Mouse (Mus musculus): Measurements from ENCODE around the gene Nrxn2. TPM values are rescaled to one million over a fixed set of nuclear protein-coding genes. Genes with fewer than 3 reads are reported as not detected.

The Nrxn2 gene
- polyA plus RNA-seq, 1 experiment from 2014 or later, result 41.7 TPM

DNA sequence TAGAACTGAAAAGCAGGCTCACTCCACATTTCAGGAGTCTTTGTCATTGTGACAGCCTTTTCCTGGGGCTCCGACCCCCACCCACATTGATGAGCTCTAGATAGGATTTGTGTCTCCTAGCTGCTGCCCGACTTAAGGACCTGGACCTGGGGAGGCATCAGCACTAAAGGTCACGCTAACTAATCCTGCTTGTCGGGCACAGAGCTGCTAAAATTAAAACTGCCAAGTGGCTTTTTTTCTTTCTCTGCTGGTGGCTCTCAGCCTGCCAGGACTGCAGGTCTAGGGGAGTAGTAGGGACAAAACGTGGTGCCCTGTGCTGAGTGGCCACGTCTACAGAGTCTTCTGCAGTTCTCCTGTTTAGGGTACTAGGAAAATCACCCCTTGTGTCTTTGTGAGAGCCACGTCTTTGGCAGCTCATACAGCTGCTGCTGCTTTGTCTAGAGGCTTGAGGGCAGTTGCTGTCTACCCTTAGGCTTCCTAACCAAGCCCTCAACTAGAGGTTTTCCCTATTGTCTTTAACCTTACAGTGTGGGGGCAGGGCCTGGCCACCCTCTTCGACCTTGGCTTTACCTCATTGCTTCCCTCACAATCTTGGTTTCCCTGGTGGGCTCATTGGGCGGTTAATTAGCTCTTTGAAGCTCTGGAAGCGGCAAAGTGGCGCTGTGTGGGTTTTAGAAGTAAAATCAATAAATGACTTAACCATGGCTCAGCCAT, 41.0 kb upstream of the Nrxn2 start:
- Histone ChIP-seq H3K27me3 (replicated peaks; ENCODE audit: control insufficient read depth, insufficient read depth, low read length) (no peaks in the 10 kb centered on the region), H3K4me2 (ENCODE audit: low read length) (no peak overlapping the region), H3K27ac (ENCODE audit: low read depth, low read length) (no peak overlapping the region), H3K9me3 (replicated peaks; ENCODE audit: control insufficient read depth, low read length) (no peaks in the 10 kb centered on the region), H3K4me1 (ENCODE audit: control insufficient read depth, insufficient read depth, low read length) (no peaks in the 10 kb centered on the region), H3K9ac (ENCODE audit: low read length) (no peak overlapping the region), H3K4me3 (ENCODE audit: low read depth, low read length) (no peak overlapping the region), H3K36me3 (ENCODE audit: control insufficient read depth, insufficient read depth, low read length) (peaks cover 72% of the 10 kb centered on the region)
- ATAC-seq (no peak), DNase-seq (ENCODE audit: low spot score) (no peak)
- 35% methylated on average over 11 of the region's 11 CpGs for WGBS

GRCm38 (mm10) chr19:6380411-6381166, 37.9 kb upstream of the Nrxn2 start:
- WGBS, result 92% methylated on average over 9 of the region's 9 CpGs
- peaks cover 41% of the 10 kb centered on the region for H3K36me3 ChIP-seq (ENCODE audit: control insufficient read depth, insufficient read depth, low read length)
- no peaks in the 10 kb centered on the region for H3K9me3 ChIP-seq (replicated peaks; ENCODE audit: control insufficient read depth, low read length)
- H3K4me2 ChIP-seq (ENCODE audit: low read length), result no peak overlapping the region
- no peak overlapping the region for H3K4me3 ChIP-seq (ENCODE audit: low read depth, low read length)
- no peaks in the 10 kb centered on the region for H3K27me3 ChIP-seq (replicated peaks; ENCODE audit: control insufficient read depth, insufficient read depth, low read length)
- DNase-seq (ENCODE audit: low spot score), result no peak
- H3K4me1 ChIP-seq (ENCODE audit: control insufficient read depth, insufficient read depth, low read length), result no peaks in the 10 kb centered on the region
- H3K27ac ChIP-seq (ENCODE audit: low read depth, low read length), result no peak overlapping the region
- ATAC-seq, result no peak
- H3K9ac ChIP-seq (ENCODE audit: low read length), result no peak overlapping the region

DNA sequence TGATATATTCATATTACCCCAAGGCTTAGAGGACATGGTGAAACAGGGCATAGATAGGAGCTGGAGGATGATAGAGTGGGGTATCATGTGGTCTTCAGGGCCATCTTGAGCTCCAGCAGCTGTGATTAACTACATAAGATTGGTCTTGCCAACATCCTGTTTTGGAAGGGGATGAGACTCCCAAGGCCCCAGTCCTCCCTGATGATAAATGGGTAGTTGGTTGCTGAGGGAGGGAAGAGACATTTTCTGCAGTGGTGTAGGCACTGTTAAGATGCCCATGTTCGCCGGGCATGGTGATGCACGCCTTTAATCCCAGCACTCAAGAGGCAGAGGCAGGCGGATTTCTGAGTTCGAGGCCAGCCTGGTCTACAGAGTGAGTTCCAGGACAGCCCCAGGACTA, 37.3 kb upstream of the Nrxn2 start:
- H3K9ac ChIP-seq (ENCODE audit: low read length), result no peak overlapping the region
- ATAC-seq (no peak), DNase-seq (ENCODE audit: low spot score) (no peak)
- H3K27ac ChIP-seq (ENCODE audit: low read depth, low read length), result no peak overlapping the region
- no peak overlapping the region for H3K4me2 ChIP-seq (ENCODE audit: low read length)
- H3K4me3 ChIP-seq (ENCODE audit: low read depth, low read length), result no peak overlapping the region
- no peaks in the 10 kb centered on the region for H3K4me1 ChIP-seq (ENCODE audit: control insufficient read depth, insufficient read depth, low read length)
- H3K36me3 ChIP-seq (ENCODE audit: control insufficient read depth, insufficient read depth, low read length), result peaks cover 35% of the 10 kb centered on the region
- H3K9me3 ChIP-seq (replicated peaks; ENCODE audit: control insufficient read depth, low read length), result no peaks in the 10 kb centered on the region
- WGBS, result 97% methylated on average over 5 of the region's 5 CpGs
- H3K27me3 ChIP-seq (replicated peaks; ENCODE audit: control insufficient read depth, insufficient read depth, low read length), result no peaks in the 10 kb centered on the region

DNA sequence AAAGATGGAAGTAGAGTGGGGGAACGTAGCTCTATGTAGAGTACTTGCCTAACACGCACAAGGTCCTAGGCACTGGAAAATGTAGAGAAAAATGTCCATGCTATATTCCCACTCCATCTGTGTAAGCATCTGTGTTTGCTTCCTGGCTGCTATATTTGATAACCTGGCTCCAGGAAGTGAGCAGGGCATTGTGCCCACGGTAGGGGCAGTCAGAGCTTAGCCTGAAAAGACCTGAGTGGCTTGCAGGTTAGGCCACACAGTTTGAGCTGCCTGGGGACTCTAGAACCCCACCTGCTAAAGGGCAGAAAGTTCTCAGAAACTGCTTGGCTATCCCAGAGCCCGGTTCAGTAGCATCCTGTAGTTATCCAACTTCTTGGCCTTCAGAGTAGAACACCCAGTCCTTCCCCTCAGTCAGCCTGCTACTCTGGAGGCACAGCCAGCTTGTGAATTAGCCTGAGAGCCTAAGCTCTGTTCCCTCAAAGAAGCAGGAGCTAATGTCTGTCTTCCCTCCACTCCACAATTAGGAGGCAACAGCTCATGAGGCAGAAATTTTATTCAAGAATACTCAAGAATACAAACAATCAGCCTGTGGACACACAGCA, 36.1 kb upstream of the Nrxn2 start:
- no peak overlapping the region for H3K9ac ChIP-seq (ENCODE audit: low read length)
- H3K4me1 ChIP-seq (ENCODE audit: control insufficient read depth, insufficient read depth, low read length), result no peaks in the 10 kb centered on the region
- H3K4me3 ChIP-seq (ENCODE audit: low read depth, low read length), result no peak overlapping the region
- no peaks in the 10 kb centered on the region for H3K27me3 ChIP-seq (replicated peaks; ENCODE audit: control insufficient read depth, insufficient read depth, low read length)
- no peak overlapping the region for H3K4me2 ChIP-seq (ENCODE audit: low read length)
- H3K27ac ChIP-seq (ENCODE audit: low read depth, low read length), result no peak overlapping the region
- DNase-seq (ENCODE audit: low spot score) (no peak), ATAC-seq (no peak)
- no peaks in the 10 kb centered on the region for H3K9me3 ChIP-seq (replicated peaks; ENCODE audit: control insufficient read depth, low read length)
- WGBS, result 81% methylated on average over 4 of the region's 4 CpGs
- peaks cover 23% of the 10 kb centered on the region for H3K36me3 ChIP-seq (ENCODE audit: control insufficient read depth, insufficient read depth, low read length)

- peaks cover 13% of the 10 kb centered on the region for H3K36me3 ChIP-seq (ENCODE audit: control insufficient read depth, insufficient read depth, low read length)
- H3K27ac ChIP-seq (ENCODE audit: low read depth, low read length), result no peak overlapping the region
- no peak overlapping the region for H3K4me2 ChIP-seq (ENCODE audit: low read length)
- 56% methylated on average over 5 of the region's 5 CpGs for WGBS
- no peaks in the 10 kb centered on the region for H3K9me3 ChIP-seq (replicated peaks; ENCODE audit: control insufficient read depth, low read length)
- H3K4me3 ChIP-seq (ENCODE audit: low read depth, low read length), result no peak overlapping the region
- no peak overlapping the region for H3K9ac ChIP-seq (ENCODE audit: low read length)
- ATAC-seq (no peak), DNase-seq (ENCODE audit: low spot score) (no peak)
- no peaks in the 10 kb centered on the region for H3K4me1 ChIP-seq (ENCODE audit: control insufficient read depth, insufficient read depth, low read length)
- H3K27me3 ChIP-seq (replicated peaks; ENCODE audit: control insufficient read depth, insufficient read depth, low read length), result no peaks in the 10 kb centered on the region
These were observed 35.1 kb upstream of the Nrxn2 start for GRCm38 (mm10) chr19:6383470-6383869.

- no peak for ATAC-seq
These were observed 34.4 kb upstream of the Nrxn2 start, which contains the start of gene Pygm for GRCm38 (mm10) chr19:6384128-6384527. Gene Pygm (plus strand): TSS chr19:6384399.

DNA sequence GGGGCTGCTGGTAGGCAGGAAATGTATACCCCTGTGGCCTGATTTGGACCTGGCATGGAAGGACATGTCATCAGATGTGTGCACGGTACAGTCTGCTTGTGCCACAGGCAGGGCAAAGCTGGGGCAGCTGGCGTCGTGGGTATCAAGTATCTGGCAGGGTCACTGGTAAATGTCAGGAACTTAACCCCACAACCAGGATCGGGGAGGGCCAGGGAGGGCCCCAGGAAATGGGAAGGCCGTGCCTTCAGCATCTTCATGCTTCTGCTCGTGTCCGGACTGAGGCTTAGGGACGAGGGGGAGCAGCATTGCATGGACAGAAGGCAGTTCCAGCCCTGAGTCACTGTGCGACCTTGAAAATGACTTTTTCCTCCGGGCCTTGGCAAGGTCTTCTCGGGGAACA, 33.6 kb upstream of the Nrxn2 start:
- no peak for DNase-seq (ENCODE audit: low spot score)
- no peaks in the 10 kb centered on the region for H3K27me3 ChIP-seq (replicated peaks; ENCODE audit: control insufficient read depth, insufficient read depth, low read length)
- no peak overlapping the region for H3K9ac ChIP-seq (ENCODE audit: low read length)
- peaks cover 3% of the 10 kb centered on the region; the same call in 1 of the 2 replicates for H3K4me1 ChIP-seq (ENCODE audit: control insufficient read depth, insufficient read depth, low read length)
- WGBS, result 87% methylated on average over 11 of the region's 11 CpGs
- ATAC-seq, result no peak
- no peak overlapping the region for H3K4me2 ChIP-seq (ENCODE audit: low read length)
- 0 out of 2 replicates have a peak, but pooled peaks cover 4% of the 10 kb centered on the region for H3K36me3 ChIP-seq (ENCODE audit: control insufficient read depth, insufficient read depth, low read length)
- no peak overlapping the region for H3K27ac ChIP-seq (ENCODE audit: low read depth, low read length)
- no peak overlapping the region for H3K4me3 ChIP-seq (ENCODE audit: low read depth, low read length)
- no peaks in the 10 kb centered on the region for H3K9me3 ChIP-seq (replicated peaks; ENCODE audit: control insufficient read depth, low read length)

More at GRCm38 (mm10) chr19:6384128-6384527, 34.4 kb upstream of the Nrxn2 start, which contains the start of gene Pygm:
- Histone ChIP-seq H3K4me1 (ENCODE audit: control insufficient read depth, insufficient read depth, low read length) (no peaks in the 10 kb centered on the region), H3K27ac (ENCODE audit: low read depth, low read length) (no peak within 1 kb of the TSS), H3K9ac (ENCODE audit: low read length) (no peak within 1 kb of the TSS), H3K36me3 (ENCODE audit: control insufficient read depth, insufficient read depth, low read length) (peaks cover 6% of the 10 kb centered on the region), H3K4me3 (ENCODE audit: low read depth, low read length) (no peak within 1 kb of the TSS), H3K27me3 (replicated peaks; ENCODE audit: control insufficient read depth, insufficient read depth, low read length) (no peaks in the 10 kb centered on the region), H3K4me2 (ENCODE audit: low read length) (no peak within 1 kb of the TSS), H3K9me3 (replicated peaks; ENCODE audit: control insufficient read depth, low read length) (no peaks in the 10 kb centered on the region)
- DNase-seq (ENCODE audit: low spot score), result no peak
- 11% methylated on average over 7 of the region's 7 CpGs for WGBS

- Histone ChIP-seq H3K36me3 (ENCODE audit: control insufficient read depth, insufficient read depth, low read length) (0 out of 2 replicates have a peak, but pooled peaks cover 4% of the 10 kb centered on the region), H3K4me3 (ENCODE audit: low read depth, low read length) (no peak overlapping the region), H3K9ac (ENCODE audit: low read length) (no peak overlapping the region), H3K4me1 (ENCODE audit: control insufficient read depth, insufficient read depth, low read length) (peaks cover 3% of the 10 kb centered on the region; the same call in 1 of the 2 replicates), H3K9me3 (replicated peaks; ENCODE audit: control insufficient read depth, low read length) (no peaks in the 10 kb centered on the region), H3K4me2 (ENCODE audit: low read length) (no peak overlapping the region), H3K27me3 (replicated peaks; ENCODE audit: control insufficient read depth, insufficient read depth, low read length) (no peaks in the 10 kb centered on the region), H3K27ac (ENCODE audit: low read depth, low read length) (no peak overlapping the region)
- DNase-seq (ENCODE audit: low spot score) (no peak), ATAC-seq (no peak)
- WGBS, result 77% methylated on average over 5 of the region's 5 CpGs
These were observed 33.1 kb upstream of the Nrxn2 start for GRCm38 (mm10) chr19:6385419-6385818.

Measured in forebrain, embryonic 14.5 days (tissue).